Mouse (Mus musculus) hindbrain, postnatal 0 days (tissue): ENCODE results near the gene Ambra1. TPM values are rescaled to one million over a fixed set of nuclear protein-coding genes. Genes with fewer than 3 reads are reported as not detected.

ENCODE experiments used
- ATAC-seq: fragments of 200-750 bp; cut with Nextera tagmentation; 2 replicates; pipeline ENCODE4 v1.8.0; 2017; ENCODE audit warnings: mild to moderate bottlenecking, moderate TSS enrichment, moderate library complexity
- DNase-seq: peaks from one replicate; pipeline ENCODE4 v3.0.0-alpha.2; 2015; ENCODE audit warnings: low spot score
- H3K27ac ChIP-seq: fragments of 300-500 bp; sonication (generic); 2 replicates; pipeline ENCODE4 v1.5.1; 2014; ENCODE audit warnings: mild to moderate bottlenecking
- H3K27me3 ChIP-seq: fragments of 300-500 bp; sonication (generic); 2 replicates; pipeline ENCODE4 v1.6.1; 2014; ENCODE audit warnings: low read length, mixed read lengths; ENCODE audit not compliant: insufficient read depth
- H3K36me3 ChIP-seq: fragments of 300-500 bp; sonication (generic); 2 replicates; pipeline ENCODE4 v1.6.1; 2014; ENCODE audit warnings: low read length, mixed read lengths; ENCODE audit not compliant: insufficient read depth
- H3K4me1 ChIP-seq: fragments of 300-500 bp; sonication (generic); 2 replicates; pipeline ENCODE4 v1.6.1; 2014; ENCODE audit warnings: antibody characterized with exemption, low read length, mixed read lengths; ENCODE audit not compliant: insufficient read depth
- H3K4me2 ChIP-seq: fragments of 300-500 bp; sonication (generic); 2 replicates; pipeline ENCODE4 v1.6.1; 2014; ENCODE audit warnings: low read depth, mild to moderate bottlenecking, low read length, moderate library complexity, mixed read lengths
- H3K4me3 ChIP-seq: fragments of 300-500 bp; sonication (generic); 2 replicates; pipeline ENCODE4 v1.5.1; 2014; ENCODE audit warnings: low read length
- H3K9ac ChIP-seq: fragments of 300-500 bp; sonication (generic); replicated peaks from 2 replicates; pipeline ENCODE4 v1.6.1; 2014; ENCODE audit warnings: mild to moderate bottlenecking, low read length, moderate library complexity, mixed read lengths
- H3K9me3 ChIP-seq: fragments of 300-500 bp; sonication (generic); 2 replicates; pipeline ENCODE4 v1.6.1; 2016; ENCODE audit warnings: low read length, mixed read lengths
- CTCF ChIP-seq: IDR thresholded peaks from 2 replicates; pipeline ENCODE4 v1.5.1; 2016; ENCODE audit warnings: antibody characterized with exemption, control low read depth, low read depth
- WGBS: fragments of 180-500 bp; shearing (Covaris S2); extraction: QIAGEN DNeasy Blood & Tissue Kit; methylation state at CpG from one replicate; pipeline ENCODE4 v1.1.7; 2014; 5-methylcytosine and 5-hydroxymethylcytosine counted together
- polyA plus RNA-seq: library from polyadenylated mRNA; unstranded; fragments of >200 nt; fragmentation: Nextera tagmentation; extraction: Ambion mirVana; gene quantifications from 2 replicates; pipeline ENCODE4 v1.2.1, GENCODE M21; 2015
- total RNA-seq: library from RNA; depleted of rRNA; stranded (reverse); fragments of >200 nt; gene quantifications from 2 replicates; pipeline ENCODE4 v1.2.3, GENCODE M21; 2014

Gene Ambra1
- total and polyA plus RNA-seq, 2 experiments from 2014 or later: 15.7 to 50.6 TPM

GRCm38 (mm10) chr2:91699225-91699624, 30.7 kb upstream of the Ambra1 start:
- no peak overlapping the region for H3K4me2 ChIP-seq
- H3K9ac ChIP-seq: no peak overlapping the region
- no peaks in the 10 kb centered on the region for H3K4me1 ChIP-seq
- no peaks in the 10 kb centered on the region for H3K27me3 ChIP-seq
- no peaks in the 10 kb centered on the region; the same call in 1 of the 2 replicates for H3K36me3 ChIP-seq
- no peak for DNase-seq
- no peak for ATAC-seq
- no peaks in the 10 kb centered on the region for H3K9me3 ChIP-seq
- H3K27ac ChIP-seq: no peak overlapping the region
- no peak overlapping the region for H3K4me3 ChIP-seq
- no peak for TF ChIP-seq CTCF
- 91% methylated on average over 1 of the region's 1 CpGs for WGBS

- no peak overlapping the region for H3K4me3 ChIP-seq
- DNase-seq (no peak), ATAC-seq (no peak)
- H3K27me3 ChIP-seq: no peaks in the 10 kb centered on the region
- no peaks in the 10 kb centered on the region for H3K4me1 ChIP-seq
- H3K36me3 ChIP-seq: no peaks in the 10 kb centered on the region
- H3K4me2 ChIP-seq: no peak overlapping the region
- WGBS: 97% methylated on average over 2 of the region's 2 CpGs
- H3K9ac ChIP-seq: no peak overlapping the region
- no peaks in the 10 kb centered on the region for H3K9me3 ChIP-seq
- TF ChIP-seq CTCF: no peak
- no peak overlapping the region for H3K27ac ChIP-seq
These were observed 28.6 kb upstream of the Ambra1 start for GRCm38 (mm10) chr2:91701366-91701765.

- Histone ChIP-seq H3K27me3 (no peaks in the 10 kb centered on the region), H3K9me3 (no peaks in the 10 kb centered on the region), H3K4me3 (no peak overlapping the region), H3K36me3 (no peaks in the 10 kb centered on the region), H3K4me1 (peaks cover 5% of the 10 kb centered on the region), H3K27ac (no peak overlapping the region), H3K4me2 (no peak overlapping the region), H3K9ac (no peak overlapping the region)
- DNase-seq (no peak), ATAC-seq (no peak)
- TF ChIP-seq CTCF: no peak
- 84% methylated on average over 6 of the region's 6 CpGs for WGBS
These were observed 24.2 kb upstream of the Ambra1 start for GRCm38 (mm10) chr2:91705736-91706135.

- TF ChIP-seq CTCF: no peak
- ATAC-seq (no peak), DNase-seq (no peak)
- H3K27ac ChIP-seq: no peak overlapping the region
- no peaks in the 10 kb centered on the region for H3K9me3 ChIP-seq
- H3K36me3 ChIP-seq: no peaks in the 10 kb centered on the region
- H3K27me3 ChIP-seq: no peaks in the 10 kb centered on the region
- no peak overlapping the region for H3K9ac ChIP-seq
- H3K4me1 ChIP-seq: peaks cover 5% of the 10 kb centered on the region
- H3K4me2 ChIP-seq: no peak overlapping the region
- H3K4me3 ChIP-seq: no peak overlapping the region
These were observed 23.5 kb upstream of the Ambra1 start for GRCm38 (mm10) chr2:91706456-91706855.

- no peak for ATAC-seq
- WGBS: 93% methylated on average over 6 of the region's 6 CpGs
- no peak overlapping the region for H3K4me2 ChIP-seq
- no peaks in the 10 kb centered on the region for H3K9me3 ChIP-seq
- no peak for DNase-seq
- H3K4me1 ChIP-seq: peaks cover 8% of the 10 kb centered on the region
- H3K36me3 ChIP-seq: no peaks in the 10 kb centered on the region
- no peaks in the 10 kb centered on the region for H3K27me3 ChIP-seq
- no peak for TF ChIP-seq CTCF
- no peak overlapping the region for H3K9ac ChIP-seq
- no peak overlapping the region for H3K27ac ChIP-seq
- H3K4me3 ChIP-seq: no peak overlapping the region
These were observed 21.6 kb upstream of the Ambra1 start for GRCm38 (mm10) chr2:91708361-91708760.

GRCm38 (mm10) chr2:91710272-91711234, 19.4 kb upstream of the Ambra1 start, which contains the start of the genes Atg13 and Harbi1:
Gene Atg13, minus strand, starts transcription at chr2:91710576.
Gene Harbi1, plus strand, starts transcription at chr2:91710852.
- WGBS: under 1% methylated on average over 66 of the region's 66 CpGs
- 0 out of 2 replicates have a peak, but pooled peaks have one; percentile 5 for TF ChIP-seq CTCF

More at GRCm38 (mm10) chr2:91710272-91711234, 19.4 kb upstream of the Ambra1 start, which contains the start of the genes Atg13 and Harbi1:
- Histone ChIP-seq H3K4me2 (peak within 1 kb of the TSS; percentile 84), H3K27me3 (no peaks in the 10 kb centered on the region), H3K4me1 (peaks cover 8% of the 10 kb centered on the region), H3K36me3 (no peaks in the 10 kb centered on the region), H3K9ac (peak within 1 kb of the TSS; percentile 75), H3K27ac (peak within 1 kb of the TSS; percentile 79), H3K4me3 (peak within 1 kb of the TSS; percentile 77), H3K9me3 (no peaks in the 10 kb centered on the region)
- peak; percentile 98 for ATAC-seq
- DNase-seq: peak; percentile 96
